Mouse (Mus musculus) thymus, postnatal 25 days (tissue): ENCODE data around the gene Usp35.

Experiments
- DNase-seq: peaks from one replicate; pipeline ENCODE4 v3.0.0; 2022

The Usp35 gene

DNA sequence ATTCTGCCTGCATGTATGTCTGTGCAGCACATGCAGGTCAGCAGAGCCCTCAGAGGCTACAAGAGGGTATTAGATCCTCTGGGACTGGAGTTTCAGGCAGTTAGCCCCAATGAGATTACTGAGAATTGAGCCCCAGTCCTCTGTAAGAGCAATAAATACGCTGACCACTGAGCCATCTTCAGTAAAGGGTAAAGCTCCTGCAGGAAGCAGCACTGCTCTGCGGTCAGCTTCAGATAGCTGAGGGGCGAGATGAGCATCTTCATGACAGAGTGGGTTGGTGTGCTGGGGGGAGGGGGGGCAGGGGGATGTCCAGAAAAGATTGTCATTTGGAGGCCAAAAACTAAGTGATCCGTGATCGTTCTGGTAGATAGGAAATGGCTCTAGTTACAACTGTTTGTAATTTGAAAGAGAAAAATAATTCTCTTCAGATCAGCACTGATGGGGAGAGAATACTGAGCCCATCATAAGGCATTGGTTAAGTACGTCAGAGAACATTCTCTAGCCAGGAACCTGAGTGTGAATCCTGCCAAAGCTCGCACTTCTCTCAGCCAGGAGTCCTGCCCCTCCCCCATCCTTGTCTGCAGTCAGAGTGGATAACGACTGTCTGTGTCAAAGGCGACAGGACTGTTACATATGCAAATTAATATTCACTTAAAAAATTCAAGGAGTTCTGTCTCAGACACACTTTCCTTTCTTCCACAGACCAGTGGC is 14.4 kb upstream of the Usp35 start:
- DNase-seq, result no peak

DNA sequence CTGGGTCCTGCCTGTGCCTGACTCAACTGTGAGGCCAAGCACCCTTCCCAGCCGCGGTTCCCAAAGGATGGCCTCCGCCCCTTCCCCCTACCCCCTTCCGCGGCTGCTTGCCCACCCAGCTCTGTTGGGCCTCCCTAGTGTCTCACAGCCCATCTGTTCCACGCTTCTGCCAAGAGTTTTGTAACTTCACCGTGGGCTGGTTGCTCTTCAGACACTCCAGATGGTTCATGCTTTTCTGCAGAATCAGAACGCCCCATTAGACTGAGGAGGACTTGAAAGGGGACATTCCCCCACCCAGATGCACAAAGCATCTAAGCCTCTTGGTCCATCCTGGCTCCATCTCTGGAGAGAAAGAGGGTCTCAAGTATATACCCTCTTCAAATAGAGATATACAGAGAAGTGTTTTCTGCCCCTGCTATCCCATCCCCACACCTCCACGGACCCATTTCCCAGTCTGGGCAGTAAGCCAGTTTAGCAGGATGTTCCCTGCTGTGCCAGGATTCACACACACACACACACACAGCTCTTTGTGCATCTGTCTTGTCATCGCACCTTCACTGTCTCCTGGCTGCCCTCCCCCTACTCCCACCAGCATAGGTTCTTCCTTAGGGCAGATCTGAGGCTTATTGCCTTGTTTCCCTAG is 13.5 kb upstream of the Usp35 start:
- DNase-seq, result no peak

DNA sequence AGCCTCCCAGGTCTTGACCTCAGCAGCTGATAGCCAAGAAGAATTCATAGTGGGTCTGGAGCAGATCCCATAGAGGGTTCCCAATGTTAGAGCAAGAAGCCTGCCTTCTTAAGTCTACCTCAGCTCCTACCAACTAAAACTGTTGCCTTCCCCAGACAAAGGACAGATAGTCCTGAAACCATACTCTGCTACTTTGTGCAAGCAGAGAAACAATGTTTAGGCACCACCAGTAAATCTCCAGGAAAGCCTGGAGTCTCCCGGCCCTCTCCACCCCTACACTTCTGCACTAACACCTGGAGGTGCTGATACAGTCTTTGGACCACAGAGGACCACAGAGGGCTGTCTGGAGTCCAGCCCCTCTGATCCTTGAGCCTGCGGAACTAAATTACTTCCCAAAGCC is 12.8 kb upstream of the Usp35 start:
- no peak for DNase-seq

DNA sequence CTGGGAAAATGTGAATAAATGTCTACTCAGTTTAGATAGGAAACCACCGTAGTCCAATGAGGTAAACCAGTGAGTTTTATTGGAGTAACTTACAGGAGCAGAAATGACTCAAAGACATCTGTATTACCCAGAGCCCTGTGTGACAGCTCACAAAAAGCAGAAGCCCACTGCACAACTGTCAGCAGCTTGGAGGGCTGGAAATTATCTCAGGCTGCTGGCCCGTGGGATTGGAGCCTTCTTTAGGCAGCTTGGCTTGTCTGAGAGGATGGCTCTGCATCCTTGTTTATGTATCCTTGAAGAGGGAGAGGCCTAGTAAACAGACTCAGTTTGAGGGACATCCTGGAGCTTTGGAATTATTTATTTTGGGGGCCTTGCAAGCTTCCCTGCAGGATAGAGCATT is 11.1 kb upstream of the Usp35 start:
- DNase-seq, result no peak

DNA sequence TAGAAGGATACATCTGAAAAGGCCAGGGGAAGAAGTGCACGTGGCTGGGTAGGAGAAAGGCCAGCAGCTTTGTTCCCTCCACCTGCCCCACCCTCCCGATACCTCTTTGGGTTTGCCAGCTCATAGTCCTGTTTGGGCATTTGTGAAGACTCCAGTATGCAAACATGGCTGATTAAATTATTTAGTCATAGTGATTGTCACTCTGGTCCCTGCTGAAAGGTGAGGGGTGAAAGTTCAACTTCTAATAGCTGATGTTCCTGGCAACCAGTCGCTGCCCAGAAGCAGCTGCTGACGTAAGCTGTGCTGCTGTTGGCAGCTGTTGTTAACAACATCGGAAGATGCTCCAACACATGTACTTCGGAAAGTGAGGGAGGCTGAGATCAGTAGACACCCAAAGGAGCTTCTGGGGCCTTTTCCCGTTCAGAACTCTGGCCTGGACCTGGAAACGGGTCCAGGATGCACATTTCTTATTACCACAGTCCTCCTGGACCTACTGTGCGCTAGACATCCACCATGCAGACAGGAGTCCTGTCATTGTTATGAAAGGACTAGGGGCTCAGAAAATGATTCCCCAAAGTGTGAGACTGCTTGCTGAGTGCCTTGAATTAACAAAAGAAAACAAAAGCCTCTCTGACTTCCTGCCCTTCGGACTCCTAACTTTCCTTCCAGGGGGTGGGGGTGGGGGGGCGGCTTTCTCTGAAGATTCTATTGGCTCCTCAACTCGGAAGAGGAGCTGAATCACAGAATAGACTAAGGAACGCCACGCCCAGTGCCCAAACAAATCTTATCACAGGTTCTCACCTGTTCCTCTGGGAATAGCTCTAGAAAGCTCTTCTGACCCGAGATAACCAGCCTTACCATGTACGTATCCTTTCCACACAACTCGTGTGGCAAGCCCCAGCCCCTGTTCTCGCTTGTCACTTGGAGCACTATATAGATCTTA is 9.4 kb upstream of the Usp35 start:
- no peak for DNase-seq

DNA sequence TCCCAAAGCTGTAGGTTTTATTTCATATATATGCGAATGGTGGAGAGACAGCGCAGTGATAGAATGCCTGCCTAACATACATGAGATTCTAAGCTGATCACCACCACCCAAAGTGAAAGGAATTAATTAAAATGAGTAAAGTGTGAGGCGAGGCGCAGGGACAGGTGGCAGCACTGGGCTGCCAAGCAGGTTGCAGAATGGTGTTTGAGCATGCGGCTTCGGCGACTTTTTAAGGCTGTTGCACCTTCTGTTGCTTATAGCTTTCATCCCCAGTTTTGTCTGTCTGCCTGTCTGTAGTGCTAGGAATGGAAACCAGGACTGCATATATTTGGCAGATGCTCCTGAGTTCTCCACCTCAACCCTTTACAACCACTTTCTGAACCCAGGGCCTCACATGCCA is 7.8 kb upstream of the Usp35 start:
- no peak for DNase-seq

DNA sequence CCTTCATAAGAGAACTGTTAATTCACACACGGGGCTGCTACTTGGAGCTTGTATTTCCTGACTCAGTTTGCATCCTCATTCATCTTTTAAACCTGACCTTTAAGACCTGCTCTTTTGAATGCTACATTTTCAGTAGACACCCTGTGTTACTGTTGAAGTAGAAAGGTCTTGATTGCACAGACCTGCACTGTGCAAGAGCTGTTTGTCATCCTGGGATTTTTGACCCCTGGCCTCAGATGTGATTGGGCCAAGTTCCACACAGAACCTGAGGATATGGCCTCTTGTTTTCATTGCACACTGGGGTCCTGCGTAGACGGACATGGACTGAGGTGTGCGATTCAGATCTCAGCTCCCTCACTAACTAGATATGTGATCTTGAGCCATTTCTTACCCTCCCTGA is 6.8 kb upstream of the Usp35 start:
- no peak for DNase-seq

DNA sequence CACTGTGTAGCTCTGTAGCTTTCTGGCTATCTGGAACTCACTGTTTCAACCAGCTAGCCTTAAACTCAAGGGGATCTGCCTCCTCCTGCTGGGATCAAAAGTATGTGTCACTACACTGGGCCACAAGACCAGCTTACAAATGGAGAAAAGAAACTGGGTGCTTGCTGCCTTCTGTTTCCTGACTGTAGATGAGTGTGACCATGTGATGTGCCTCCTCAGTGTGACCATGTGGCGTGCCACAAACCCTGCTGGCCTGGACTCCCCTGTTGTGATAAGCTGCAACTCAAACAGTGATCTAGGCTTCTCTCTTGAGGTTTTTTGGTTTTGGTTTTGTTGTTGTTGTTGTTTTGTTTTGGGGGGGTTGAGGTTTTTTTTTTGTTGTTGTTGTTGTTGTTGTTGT is 4.9 kb upstream of the Usp35 start:
- no peak for DNase-seq

DNA sequence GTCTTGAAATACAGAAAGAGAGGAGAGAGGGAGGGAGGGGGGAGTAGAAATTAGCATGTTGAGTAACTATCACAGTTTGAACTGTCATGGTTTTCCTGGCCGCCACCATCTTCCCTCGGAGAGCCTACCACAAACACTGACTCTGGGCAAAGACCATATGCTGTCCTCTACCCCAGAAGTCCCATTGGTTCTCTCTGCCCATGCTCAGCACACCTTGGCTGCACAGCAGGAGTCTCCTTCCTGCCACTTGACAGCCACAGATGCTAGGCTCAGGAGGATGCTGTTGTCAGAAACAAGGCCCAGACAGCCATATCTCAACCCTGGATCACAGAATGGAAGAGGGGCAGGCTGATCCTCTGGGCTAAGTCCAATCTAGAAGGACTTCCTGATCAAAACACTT is 2.6 kb upstream of the Usp35 start:
- no peak for DNase-seq

DNA sequence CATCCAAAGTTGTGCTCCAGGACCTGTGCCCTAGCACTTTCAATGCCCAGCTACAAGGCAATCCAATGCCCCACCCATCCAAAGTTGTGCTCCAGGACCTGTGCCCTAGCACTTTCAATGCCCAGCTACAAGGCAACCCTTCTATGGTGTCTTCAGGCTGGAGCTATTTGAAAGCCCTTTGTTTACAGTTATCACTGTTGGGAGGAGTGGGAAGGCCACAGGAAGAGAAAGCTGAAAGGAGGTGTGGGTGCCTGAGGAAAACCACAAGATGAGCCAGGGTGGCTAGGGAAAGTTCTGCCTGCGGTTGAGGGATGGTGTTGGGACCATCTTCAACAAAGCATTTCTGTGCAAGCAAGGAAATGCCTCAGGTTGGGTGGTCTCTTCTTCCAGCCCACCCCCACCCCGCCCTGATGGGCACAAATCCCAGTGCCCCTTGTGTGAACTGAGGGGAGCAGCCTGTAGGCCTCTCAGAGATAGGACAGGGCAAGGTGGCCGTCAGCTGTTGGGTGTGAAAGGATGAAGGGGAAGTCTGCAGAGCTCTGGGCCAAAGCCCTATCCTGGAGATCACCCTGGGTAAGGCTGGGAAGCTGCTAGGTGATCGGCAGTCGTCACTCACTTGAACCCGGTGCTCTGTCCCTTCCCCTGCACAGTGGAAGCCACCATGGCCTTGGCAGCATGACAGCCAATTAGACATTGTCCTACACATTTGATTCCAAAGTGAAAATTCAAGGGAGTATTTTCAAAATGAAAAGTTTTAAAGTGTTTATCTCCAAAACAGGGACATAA is 1.5 kb upstream of the Usp35 start:
- DNase-seq, result no peak

DNA sequence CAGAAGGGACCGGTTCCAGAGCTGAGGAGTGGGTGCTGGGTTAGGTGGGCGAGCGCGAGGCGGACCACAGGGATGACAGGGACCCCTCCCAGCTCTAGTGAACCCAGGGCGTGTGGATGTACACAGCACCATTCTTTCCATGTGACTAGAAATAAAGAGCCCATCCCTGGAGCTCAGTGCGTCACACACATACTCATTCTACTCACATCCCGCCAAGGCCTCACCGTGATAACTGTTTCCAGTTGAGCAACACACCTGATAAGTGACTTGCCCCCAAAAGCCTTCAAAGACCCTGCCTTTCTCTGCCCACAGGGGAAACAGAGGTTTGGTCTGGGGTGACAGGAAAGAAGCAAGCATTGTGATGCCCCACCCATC is 834 bp upstream of the Usp35 start:
- DNase-seq, result no peak

DNA sequence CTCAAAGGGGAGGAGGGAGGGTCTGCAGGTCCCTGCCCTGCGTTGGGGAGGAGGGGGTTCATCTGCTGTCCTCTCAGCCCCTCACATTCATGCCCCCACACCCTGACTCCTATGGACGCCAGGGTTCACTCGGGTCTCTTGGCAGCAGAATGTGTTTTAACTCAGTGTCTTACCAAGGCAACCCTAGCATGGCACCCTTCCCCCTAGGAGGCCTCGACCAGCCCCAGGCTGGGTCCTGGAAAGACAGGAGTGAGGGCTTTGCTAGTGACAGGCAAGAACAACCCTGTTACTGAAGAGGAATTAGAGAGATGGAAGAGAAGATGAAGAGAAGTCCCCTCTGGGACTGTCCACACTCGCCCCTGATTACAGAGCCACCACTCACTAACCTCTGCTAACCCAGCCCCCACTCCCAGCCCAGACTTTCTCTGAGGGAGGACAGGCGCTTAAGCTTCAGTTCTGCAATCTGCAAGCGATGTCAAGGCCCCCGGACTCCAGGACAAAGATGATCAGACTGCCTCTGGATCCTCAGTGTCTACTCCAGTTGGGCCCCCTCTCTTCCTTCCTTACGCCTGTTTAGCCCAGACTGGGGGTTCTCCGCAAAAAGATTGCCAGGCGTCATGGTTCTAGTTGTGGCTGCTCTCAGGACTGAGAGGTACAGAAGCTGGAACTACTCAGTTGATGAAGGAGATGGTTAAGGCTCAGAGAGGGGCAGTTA is 732 bp downstream of the Usp35 start:
- no peak for DNase-seq

DNA sequence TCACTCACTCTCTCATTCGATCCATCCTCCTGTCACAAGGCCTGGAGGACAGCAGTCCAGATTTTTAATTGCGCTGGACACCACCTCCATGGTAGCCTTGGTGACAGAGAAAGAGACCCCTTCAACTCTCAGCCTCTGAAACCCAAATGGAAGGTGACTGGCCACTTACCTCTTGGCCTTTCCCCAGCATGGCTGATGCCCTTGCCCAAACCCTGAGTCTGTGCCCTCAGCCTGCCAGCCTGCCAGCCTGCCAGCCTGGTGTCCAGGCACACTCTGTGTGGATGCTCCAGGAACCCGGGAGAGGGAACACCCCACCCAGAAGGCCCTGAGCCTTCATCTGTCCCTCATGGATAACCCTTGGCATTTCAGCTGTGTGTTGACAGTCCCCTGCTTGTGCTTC is 2.1 kb downstream of the Usp35 start:
- DNase-seq, result no peak

DNA sequence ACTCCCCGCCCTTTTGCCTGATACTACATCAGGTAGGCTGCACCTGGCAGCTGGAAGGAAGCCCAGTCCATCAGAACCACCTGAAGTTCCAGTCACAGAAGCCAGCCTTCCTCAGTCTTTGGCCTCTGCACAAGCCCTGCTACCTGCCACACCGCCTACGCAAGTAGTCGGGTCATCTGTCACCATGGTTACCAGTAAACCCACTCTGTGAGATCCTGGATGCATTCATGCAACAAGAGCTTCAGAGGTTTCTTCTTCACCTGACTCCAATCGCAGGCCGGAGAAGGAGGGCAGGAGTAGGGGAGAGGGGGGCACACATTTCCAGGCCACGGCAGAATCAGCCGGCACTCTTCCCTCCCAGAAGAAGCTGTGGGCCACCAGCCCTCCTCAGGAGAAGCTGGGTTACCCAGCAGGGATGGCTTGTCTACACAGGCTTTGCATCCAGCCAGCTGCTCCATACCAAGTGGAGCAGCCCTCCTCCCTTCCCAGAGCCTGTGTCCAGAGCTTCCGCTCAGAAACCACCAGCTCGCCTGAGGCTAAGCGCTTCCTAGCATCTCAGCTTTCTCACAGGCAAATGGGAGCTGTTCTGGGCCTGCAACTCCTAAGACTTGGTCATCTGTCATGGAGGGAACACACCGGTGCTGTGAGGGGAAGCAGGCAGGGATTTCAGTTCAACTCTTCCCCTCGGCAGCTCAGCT is 2.8 kb downstream of the Usp35 start:
- DNase-seq, result no peak

DNA sequence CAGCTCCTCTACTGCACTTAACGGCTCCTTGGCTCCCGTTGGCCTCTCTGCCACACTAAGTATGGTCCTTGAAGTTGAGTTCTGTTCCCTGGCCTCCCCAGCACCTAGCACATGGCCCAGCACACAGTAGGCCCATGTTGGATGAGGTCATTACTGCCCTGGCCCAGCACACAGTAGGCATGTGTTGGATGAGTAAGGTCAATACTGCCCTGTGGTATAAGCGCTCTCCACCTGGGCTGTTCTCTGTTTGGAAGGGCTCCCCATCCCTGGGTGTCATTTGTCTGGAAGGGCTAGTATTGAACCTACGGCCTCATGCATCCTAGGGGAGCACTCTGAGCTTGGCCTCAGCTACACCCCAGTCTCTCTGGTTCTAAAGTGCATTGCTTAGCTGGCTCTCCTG is 4.4 kb downstream of the Usp35 start:
- no peak for DNase-seq

DNA sequence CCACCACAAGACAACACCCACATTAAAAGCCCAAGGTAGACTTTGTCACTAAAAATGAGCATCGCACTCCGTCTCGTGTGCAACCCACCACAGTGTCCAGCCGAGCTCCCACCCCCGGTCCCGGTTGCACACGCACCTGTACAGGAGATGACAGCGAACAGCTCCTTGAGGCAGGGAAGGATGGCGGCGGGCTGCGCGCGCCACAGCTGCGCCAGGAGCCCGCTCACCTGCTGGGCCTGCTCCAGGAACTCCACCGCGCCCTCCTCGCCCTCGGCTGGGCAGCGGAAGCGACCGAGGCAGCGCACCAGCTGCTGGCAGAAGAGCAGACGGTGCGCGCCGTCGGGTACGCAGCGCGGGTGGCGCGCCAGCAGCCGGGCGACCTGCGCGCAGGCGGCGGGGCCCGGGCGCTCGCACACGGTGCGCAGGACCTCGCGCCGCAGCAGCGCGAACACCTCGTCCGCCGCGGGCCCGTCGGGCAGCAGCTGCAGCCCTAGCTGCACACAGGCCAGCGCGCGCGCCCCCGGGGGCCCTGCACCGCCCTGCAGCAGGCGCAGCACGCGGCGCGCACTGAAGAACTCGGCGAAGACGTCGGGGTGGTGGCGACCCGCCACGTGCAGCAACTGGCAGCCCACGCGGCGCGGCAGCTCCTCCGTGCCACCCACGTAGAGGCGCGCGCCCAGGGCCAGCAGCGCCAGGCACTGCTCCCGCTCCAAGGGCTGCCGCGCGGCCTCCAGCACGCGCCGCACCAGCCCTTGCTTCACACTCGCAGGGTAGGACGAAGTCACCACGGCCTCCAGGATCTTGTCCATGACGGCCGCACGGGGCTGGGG is 6.4 kb downstream of the Usp35 start:
- DNase-seq, result no peak

DNA sequence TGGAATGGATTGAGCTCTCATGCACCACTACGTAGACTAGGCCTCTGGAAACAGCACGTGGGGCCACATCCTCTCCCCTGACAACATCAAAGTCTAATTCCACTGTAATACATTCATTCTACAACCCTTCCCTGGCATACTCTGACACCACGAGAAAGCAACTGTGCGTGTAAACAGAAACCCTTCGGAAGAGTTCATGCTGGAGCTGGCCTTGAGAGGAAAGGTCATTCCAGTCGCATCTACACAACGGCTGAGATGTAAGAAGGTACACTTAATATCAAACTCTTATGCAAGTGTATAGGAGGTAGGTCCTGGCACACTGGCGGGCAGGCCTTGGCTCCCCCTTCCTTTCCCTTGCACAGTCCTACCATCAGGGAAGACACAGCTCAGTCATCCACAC is 7.5 kb downstream of the Usp35 start:
- DNase-seq, result no peak

DNA sequence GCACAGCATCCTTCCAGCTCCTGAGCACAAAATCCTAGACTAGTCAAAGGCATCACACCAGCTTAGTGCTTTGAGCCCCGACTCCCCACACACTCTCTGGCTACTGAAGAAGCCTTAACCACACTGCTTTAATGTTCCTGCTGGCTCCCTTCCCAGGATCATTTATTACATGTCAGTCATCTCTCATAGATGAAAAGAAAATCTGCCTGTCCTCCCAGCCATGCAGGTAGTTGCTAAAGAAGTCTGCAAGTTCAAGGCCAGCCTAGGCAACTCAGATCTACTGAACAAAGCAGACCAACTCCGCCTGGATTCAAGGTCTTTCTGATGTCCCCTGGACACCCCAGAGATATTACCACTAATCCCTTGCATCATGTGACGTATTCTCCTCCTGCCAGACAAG is 14.1 kb downstream of the Usp35 start:
- no peak for DNase-seq

DNA sequence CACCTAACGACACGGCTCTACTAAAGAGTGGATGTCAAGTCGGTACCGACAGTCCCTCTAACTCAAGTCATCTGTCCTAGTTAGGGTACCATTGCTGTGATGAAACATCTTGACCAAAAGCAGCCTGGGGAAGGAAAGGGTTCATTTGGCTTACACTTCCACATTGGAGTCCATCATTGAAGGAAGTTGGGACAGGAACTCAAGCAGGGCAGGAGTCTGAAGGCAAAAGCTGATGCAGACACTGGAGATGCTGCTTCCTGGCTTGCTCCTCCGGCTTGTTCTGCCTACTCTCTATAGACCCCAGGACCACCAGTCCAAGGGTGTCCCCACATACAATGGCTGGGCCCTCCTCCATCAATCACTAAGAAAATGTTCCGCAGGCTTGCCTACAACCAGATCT is 16.2 kb downstream of the Usp35 start:
- no peak for DNase-seq

DNA sequence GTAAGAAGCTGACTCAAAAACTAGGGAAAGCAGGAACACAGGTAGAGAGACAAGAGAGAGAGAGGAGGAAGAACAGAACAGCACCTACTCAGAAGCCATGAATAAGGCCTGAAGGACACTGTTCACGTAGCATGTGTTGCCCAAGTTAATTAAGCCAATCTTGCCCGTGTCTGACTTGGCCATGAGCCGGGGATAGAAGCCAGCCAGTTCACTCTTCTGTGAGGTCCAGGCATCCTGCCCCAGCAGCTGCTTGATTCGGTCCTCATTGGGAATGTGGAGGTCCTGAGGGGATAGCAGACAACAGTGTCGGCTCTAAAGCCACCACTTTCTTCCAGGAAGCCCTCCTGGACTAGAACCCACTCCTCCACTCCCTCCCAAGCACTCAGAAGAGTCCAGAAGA is 17.2 kb downstream of the Usp35 start:
- DNase-seq, result no peak
